Mouse (Mus musculus): ENCODE data around the gene Gm9117.
"Not testable (repeated sequence)": the region's sequence is repeated elsewhere in the genome, so short reads cannot be mapped to it uniquely, and the experiment has no call there.

DNA sequence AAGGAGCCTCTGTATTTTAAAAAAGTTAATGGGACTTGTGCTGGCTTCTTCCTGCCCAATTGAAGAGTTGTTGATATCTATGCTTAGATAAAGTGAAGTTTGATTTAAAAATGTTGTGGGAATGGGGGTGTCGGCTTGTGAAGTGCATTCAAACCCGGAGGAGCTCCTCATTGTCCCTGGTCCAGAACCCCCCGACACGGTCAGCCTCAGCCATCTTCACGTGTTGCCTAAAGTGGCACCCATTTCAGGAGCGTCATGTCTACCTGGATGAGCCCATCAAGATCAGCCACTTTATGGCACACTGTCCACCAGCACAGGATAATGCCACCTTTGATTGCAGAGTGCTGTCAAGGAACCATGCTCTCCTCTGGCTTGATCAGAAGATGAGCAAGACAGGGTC lies 25.6 kb upstream of the Gm9117 start:
- not testable (repeated sequence) for TF ChIP-seq GATA1, TAL1 (IDR thresholded peaks at IDR 0.05; ENCODE audit: low read length)
